Mouse (Mus musculus) MEL (cell line): ENCODE measurements at regions not wholly inside any gene's neighbourhood (a gene's known extent, or its start where the extent isn't known, plus 50 kb on each side); places are given as distances from the start of the nearest gene placed in this dataset.
"Not testable (repeated sequence)": the region's sequence is repeated elsewhere in the genome, so short reads cannot be mapped to it uniquely, and the experiment has no call there.

Source experiments
- DNase-seq: peaks from one replicate; pipeline ENCODE4 v3.0.0; 2011; ENCODE audit warnings: low read depth, low spot score
- H3K27ac ChIP-seq: 2 replicates; pipeline ENCODE4 v1.5.1; 2012; ENCODE audit warnings: low read depth, mild to moderate bottlenecking, control low read depth, low read length, moderate library complexity; ENCODE audit not compliant: control insufficient read depth
- H3K27me3 ChIP-seq, 2 experiments: fragments of 150-350 bp in 1 of 2; sonication (generic) in 1 of 2; 2 replicates each; pipeline ENCODE4 v1.6.1; 2012; ENCODE audit warnings: low read length in 2 of 2, mild to moderate bottlenecking in 2 of 2, improper control_type of control experiment in 1 of 2, moderate library complexity in 1 of 2; ENCODE audit not compliant: insufficient read depth in 2 of 2, control insufficient read depth in 1 of 2
- H3K36me3 ChIP-seq, 2 experiments: 2 replicates each; pipeline ENCODE4 v1.6.1; 2012 to 2014; ENCODE audit warnings: low read length in 2 of 2, improper control_type of control experiment in 1 of 2, inconsistent platforms in 1 of 2, mild to moderate bottlenecking in 1 of 2; ENCODE audit not compliant: insufficient read depth in 2 of 2, control insufficient read depth in 1 of 2
- H3K4me1 ChIP-seq, 2 experiments: fragments of 150-350 bp in 1 of 2; sonication (generic) in 1 of 2; 2 replicates each; pipeline ENCODE4 v1.6.1; 2012; ENCODE audit warnings: low read length in 2 of 2, improper control_type of control experiment in 1 of 2, mild to moderate bottlenecking in 1 of 2; ENCODE audit not compliant: insufficient read depth in 2 of 2, control insufficient read depth in 1 of 2
- H3K4me3 ChIP-seq, 2 experiments: fragments of 150-350 bp in 1 of 2; sonication (generic) in 1 of 2; 2 replicates each; pipeline ENCODE4 v1.5.1; 2012; ENCODE audit warnings: low read depth in 2 of 2, low read length in 2 of 2, mild to moderate bottlenecking in 2 of 2, moderate library complexity in 2 of 2, control low read depth in 1 of 2, improper control_type of control experiment in 1 of 2; ENCODE audit not compliant: control insufficient read depth in 1 of 2, insufficient read depth in 1 of 2
- H3K79me2 ChIP-seq: 2 replicates; pipeline ENCODE4 v1.6.1; 2012; ENCODE audit warnings: mild to moderate bottlenecking, low read length, moderate library complexity; ENCODE audit not compliant: control insufficient read depth, poor library complexity, insufficient read depth
- H3K9ac ChIP-seq: 2 replicates; pipeline ENCODE4 v1.6.1; 2012; ENCODE audit warnings: low read depth, mild to moderate bottlenecking, control low read depth, low read length, moderate library complexity; ENCODE audit not compliant: control insufficient read depth, poor library complexity, severe bottlenecking
- H3K9me3 ChIP-seq: fragments of 150-350 bp; sonication (generic); replicated peaks from 2 replicates; pipeline ENCODE4 v1.6.1; 2012; ENCODE audit warnings: mild to moderate bottlenecking, low read length, improper control_type of control experiment, moderate library complexity; ENCODE audit not compliant: insufficient read depth
- BHLHE40 ChIP-seq: IDR thresholded peaks from 2 replicates; pipeline ENCODE4 v1.6.1; 2012; ENCODE audit warnings: low read depth, mild to moderate bottlenecking, inconsistent platforms, low read length, improper control_type of control experiment, borderline replicate concordance
- E2F4 ChIP-seq: IDR thresholded peaks from 2 replicates; pipeline ENCODE4 v1.6.1; 2011; ENCODE audit warnings: low read depth, low read length, improper control_type of control experiment, borderline replicate concordance
- ELF1 ChIP-seq: IDR thresholded peaks from 2 replicates; pipeline ENCODE4 v1.6.1; 2014; ENCODE audit warnings: low read depth, mild to moderate bottlenecking, inconsistent platforms, low read length, improper control_type of control experiment, moderate library complexity
- GATA1 ChIP-seq: IDR thresholded peaks from 2 replicates; pipeline ENCODE4 v1.6.1; 2011; ENCODE audit warnings: low read depth, low read length, improper control_type of control experiment
- JUND ChIP-seq: IDR thresholded peaks from 2 replicates; pipeline ENCODE4 v1.6.1; 2011; ENCODE audit warnings: low read depth, mild to moderate bottlenecking, improper control_type of control experiment, low read length
- MAFK ChIP-seq: IDR thresholded peaks from 2 replicates; pipeline ENCODE4 v1.6.1; 2011; ENCODE audit warnings: low read depth, mild to moderate bottlenecking, low read length, improper control_type of control experiment, borderline replicate concordance
- MAX ChIP-seq: IDR thresholded peaks from 2 replicates; pipeline ENCODE4 v1.6.1; 2011; ENCODE audit warnings: low read length, improper control_type of control experiment
- MYC ChIP-seq: IDR thresholded peaks from 2 replicates; pipeline ENCODE4 v1.6.1; 2011; ENCODE audit warnings: low read depth, mild to moderate bottlenecking, low read length, improper control_type of control experiment, moderate library complexity
- POLR2A ChIP-seq, 2 experiments: IDR thresholded peaks; 2 replicates each; pipeline ENCODE4 v1.6.1; 2011 to 2012; ENCODE audit warnings: low read length in 2 of 2, mild to moderate bottlenecking in 2 of 2, control low read depth in 1 of 2, improper control_type of control experiment in 1 of 2, low read depth in 1 of 2, moderate library complexity in 1 of 2; ENCODE audit not compliant: control insufficient read depth in 1 of 2, insufficient read depth in 1 of 2, poor library complexity in 1 of 2
- RAD21 ChIP-seq: IDR thresholded peaks from 2 replicates; pipeline ENCODE4 v1.6.1; 2011; ENCODE audit warnings: mild to moderate bottlenecking, low read depth, low read length, improper control_type of control experiment
- RCOR1 ChIP-seq: IDR thresholded peaks from 2 replicates; pipeline ENCODE4 v1.6.1; 2012; ENCODE audit warnings: low read depth, mild to moderate bottlenecking, inconsistent platforms, low read length, improper control_type of control experiment
- SMC3 ChIP-seq: IDR thresholded peaks from 2 replicates; pipeline ENCODE4 v1.6.1; 2011; ENCODE audit warnings: low read depth, low read length, improper control_type of control experiment
- TAL1 ChIP-seq: IDR thresholded peaks from 2 replicates; pipeline ENCODE4 v1.6.1; 2012; ENCODE audit warnings: mild to moderate bottlenecking, inconsistent platforms, low read length, moderate library complexity, mixed read lengths
- UBTF ChIP-seq: IDR thresholded peaks from 2 replicates; pipeline ENCODE4 v1.6.1; 2012; ENCODE audit warnings: low read depth, mild to moderate bottlenecking, inconsistent platforms, low read length, improper control_type of control experiment, moderate library complexity, borderline replicate concordance; ENCODE audit not compliant: insufficient read depth
- ZMIZ1 ChIP-seq: IDR thresholded peaks from 2 replicates; pipeline ENCODE4 v1.6.1; 2012; ENCODE audit warnings: low read depth, mild to moderate bottlenecking, inconsistent platforms, low read length, improper control_type of control experiment, moderate library complexity

DNA sequence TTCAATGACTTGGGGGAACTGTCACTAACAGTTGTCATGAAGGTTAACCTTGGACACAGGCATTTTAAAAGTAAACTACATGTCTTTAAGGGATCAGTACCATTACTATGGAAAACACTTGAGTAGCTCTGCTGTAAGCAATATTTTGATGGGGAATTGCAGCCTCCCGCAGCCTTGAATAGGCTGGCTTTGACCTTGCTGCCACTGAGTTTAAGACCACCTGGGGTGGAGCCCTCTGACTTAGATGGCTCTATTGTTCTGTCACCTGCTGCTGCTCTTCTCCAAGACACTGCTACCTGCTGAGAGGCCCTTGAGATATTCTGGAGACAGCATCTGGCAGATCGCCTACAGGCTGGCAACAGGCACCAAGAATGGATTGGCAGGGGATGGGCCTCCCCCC is 62.1 kb upstream of the Tars start:
- DNase-seq, H3K27me3 ChIP-seq, H3K9ac ChIP-seq, H3K4me3 ChIP-seq, H3K9me3 ChIP-seq, H3K36me3 ChIP-seq, H3K4me1 ChIP-seq, H3K27ac ChIP-seq, H3K79me2 ChIP-seq: not testable (repeated sequence)

DNA sequence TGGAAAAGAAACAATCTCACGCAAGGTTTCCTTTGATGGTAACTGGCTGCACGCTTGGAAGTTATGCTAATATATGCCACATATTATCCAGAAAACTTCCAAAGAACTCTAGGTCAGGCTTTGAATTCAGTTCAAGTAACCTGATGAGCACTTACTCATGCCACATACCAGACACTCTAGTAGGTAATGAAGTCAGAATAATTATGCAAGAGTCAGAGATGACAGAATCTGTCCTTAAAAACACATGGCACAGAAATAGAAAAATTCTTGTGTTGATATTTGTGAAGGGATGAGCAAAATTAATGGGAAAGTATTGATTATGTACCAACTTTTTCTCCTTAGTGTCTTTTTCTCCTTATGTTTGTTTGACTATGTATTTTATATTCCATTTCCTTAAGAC is 59.8 kb upstream of the Tars start:
- H3K4me1 ChIP-seq: no peaks in the 10 kb centered on the region
- no peak for DNase-seq
- no peaks in the 10 kb centered on the region for H3K36me3 ChIP-seq
- no peak overlapping the region for H3K4me3 ChIP-seq
- H3K27ac ChIP-seq: no peak overlapping the region
- TF ChIP-seq MYC: no peak
- no peak for TF ChIP-seq RAD21
- no peak for TF ChIP-seq MAX
- TF ChIP-seq RCOR1: no peak
- no peak for TF ChIP-seq POLR2A (IDR thresholded peaks at IDR 0.05; ENCODE audit: control insufficient read depth in 1 of 2, insufficient read depth in 1 of 2, low read depth in 1 of 2, low read length in 2 of 2, poor library complexity in 1 of 2)
- TF ChIP-seq TAL1: no peak
- TF ChIP-seq E2F4: no peak
- TF ChIP-seq SMC3: no peak
- no peak for TF ChIP-seq BHLHE40
- TF ChIP-seq ELF1: no peak
- no peak for TF ChIP-seq JUND
- no peak for TF ChIP-seq MAFK
- no peak overlapping the region for H3K9ac ChIP-seq
- H3K9me3 ChIP-seq: no peaks in the 10 kb centered on the region
- H3K79me2 ChIP-seq: no peaks in the 10 kb centered on the region
- no peaks in the 10 kb centered on the region for H3K27me3 ChIP-seq

DNA sequence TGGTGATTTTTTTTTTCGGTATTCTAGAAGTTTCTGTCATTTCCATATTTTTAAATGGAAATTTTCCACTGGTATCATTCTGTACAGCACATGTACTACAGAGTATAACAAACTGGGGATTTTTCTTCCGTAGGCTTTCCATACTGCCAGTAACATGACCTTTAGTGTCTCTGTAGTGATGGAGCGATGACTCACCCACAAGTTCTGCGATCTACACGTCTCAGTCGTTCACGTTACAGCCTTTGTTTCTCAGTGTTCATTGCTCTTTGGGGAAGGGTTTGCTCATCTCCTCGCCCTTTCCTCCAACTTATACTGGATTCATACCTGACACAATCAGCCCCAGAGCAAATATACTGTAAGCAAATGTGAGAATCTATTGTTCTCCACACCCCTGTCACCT is 57.8 kb upstream of the Tars start:
- no peaks in the 10 kb centered on the region for H3K36me3 ChIP-seq
- no peak overlapping the region for H3K27ac ChIP-seq
- TF ChIP-seq ZMIZ1 (no peak), UBTF (no peak), GATA1 (no peak)
- no peaks in the 10 kb centered on the region for H3K79me2 ChIP-seq
- no peak overlapping the region for H3K9ac ChIP-seq
- H3K4me1 ChIP-seq: no peaks in the 10 kb centered on the region
- no peaks in the 10 kb centered on the region for H3K9me3 ChIP-seq
- DNase-seq: no peak
- H3K27me3 ChIP-seq: no peaks in the 10 kb centered on the region
- no peak overlapping the region for H3K4me3 ChIP-seq
